Mouse (Mus musculus): ENCODE data around the gene Rpl18a.

GRCm38 (mm10) chr8:70924151-70924550 lies 26.9 kb upstream of the Rpl18a start:
- TF ChIP-seq EP300 (IDR thresholded peaks at IDR 0.05; ENCODE audit: low read depth) (no peak), CTCF (IDR thresholded peaks at IDR 0.05; ENCODE audit: low read depth) (no peak)

Measured in liver, postnatal 0 days (tissue).